Mouse (Mus musculus): ENCODE results near the gene Olfr564.

Olfr564 gene

DNA sequence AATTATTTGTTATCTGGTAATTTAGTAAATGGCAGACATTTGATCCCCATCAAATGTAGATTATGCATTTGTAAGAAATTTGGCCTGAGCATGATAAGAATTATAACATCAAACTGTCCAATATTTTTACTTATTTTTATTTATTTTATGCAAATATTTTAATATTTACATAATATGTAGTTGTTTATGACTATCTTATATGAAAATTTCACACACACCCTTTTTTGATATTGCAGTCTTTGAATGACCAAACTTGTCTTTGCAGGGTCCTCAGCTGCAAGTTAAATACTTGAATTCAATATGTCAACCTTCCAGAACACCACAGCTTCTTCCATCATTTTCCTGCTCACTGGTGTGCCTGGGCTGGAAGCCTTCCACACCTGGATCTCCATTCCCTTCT lies at the start of gene Olfr564:
Gene Olfr564 (plus strand): TSS at position 301 of the 400 bp plus-strand sequence.
- DNase-seq, result no peak

DNA sequence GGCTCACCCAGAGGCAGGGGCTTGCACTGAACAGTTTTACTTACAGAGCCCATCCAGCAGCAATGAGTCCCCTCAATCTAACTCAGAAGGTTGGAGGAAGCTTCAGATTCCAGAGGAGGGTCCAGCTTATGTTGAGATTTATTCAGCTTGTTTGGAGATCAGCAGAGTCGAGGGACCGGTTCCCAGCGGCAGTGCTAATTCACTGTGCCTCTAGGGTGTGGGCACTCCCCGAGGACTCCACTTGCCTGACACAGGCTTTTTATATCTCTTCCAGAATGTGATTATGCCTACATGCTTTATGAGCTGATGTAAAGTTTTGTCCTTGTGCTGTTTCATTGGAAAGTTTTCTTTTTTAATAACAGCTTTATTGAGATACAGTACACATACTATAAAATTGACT lies 44.0 kb upstream of the Olfr564 start, which contains the start of the genes Olfr560 and Olfr78:
Gene Olfr560 (minus strand): TSS at position 101 of the 400 bp plus-strand sequence.
Gene Olfr78 (minus strand): TSS at position 206 of the 400 bp plus-strand sequence.
- no peak for DNase-seq

DNA sequence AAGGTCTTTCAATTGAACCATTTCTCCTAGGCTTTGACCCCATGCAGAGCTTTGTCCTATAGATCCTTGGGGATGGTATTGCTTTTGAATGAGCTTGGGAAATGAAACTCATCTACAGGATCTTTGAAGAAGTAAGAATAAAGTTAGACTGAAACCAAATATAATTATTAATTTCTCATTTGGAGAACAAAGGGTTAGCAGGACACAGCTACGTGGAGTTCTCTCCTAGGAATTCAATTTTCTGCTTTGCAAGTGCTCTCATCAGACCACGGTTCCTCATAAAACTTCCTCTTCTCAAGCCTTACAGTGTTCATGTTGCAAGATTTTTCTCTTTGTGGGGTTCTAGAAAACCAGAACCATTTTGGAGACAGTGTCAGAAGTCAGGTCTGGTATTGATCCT lies 32.4 kb upstream of the Olfr564 start, which contains the start of gene Olfr561:
Gene Olfr561 (plus strand): TSS at position 301 of the 400 bp plus-strand sequence.
- DNase-seq, result no peak

Data from cerebellum, adult 11-12 months (tissue).